Mouse (Mus musculus): ENCODE data around the gene Suclg2.

DNA sequence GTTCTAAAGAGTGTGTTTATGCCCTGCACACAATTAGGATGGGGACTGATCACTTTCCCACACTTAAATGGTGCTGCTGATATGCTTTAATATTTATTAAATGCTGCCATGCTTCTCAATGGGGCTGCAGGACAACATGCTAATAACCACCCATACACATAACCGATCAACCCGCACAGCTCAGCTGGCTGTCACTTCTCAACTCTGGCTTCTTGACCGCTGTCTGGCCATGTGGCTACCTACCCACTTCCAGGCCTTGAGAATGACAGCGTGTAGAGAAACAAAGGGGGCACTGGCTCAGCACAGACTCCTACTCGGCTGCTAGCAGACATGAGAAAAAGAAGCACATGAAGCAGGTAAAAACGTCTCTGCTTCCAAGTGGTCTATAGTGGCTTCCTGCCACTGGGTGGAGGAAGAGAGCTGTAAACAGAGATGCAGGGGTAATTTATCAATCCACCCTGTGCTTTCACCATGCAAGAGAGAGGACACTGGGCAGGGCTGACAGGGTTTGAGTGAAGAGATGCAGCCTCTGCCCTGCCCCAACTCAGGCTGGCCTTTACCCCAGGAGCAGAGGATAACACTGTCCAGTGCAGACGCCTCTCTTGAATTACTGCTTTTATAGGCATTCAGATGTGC is 234.3 kb downstream of the Suclg2 start:
- TF ChIP-seq CTCF (IDR thresholded peaks at IDR 0.05; ENCODE audit: extremely low read depth, insufficient read depth, insufficient read length, insufficient replicate concordance) (no peak), POLR2A (IDR thresholded peaks at IDR 0.05; ENCODE audit: low read depth, low read length) (no peak)

Data from spleen, adult 2 months (tissue).